Mouse (Mus musculus) kidney, postnatal 0 days (tissue): Measurements from ENCODE around the gene Il33. TPM values are rescaled to one million over a fixed set of nuclear protein-coding genes. Genes with fewer than 3 reads are reported as not detected.

Source experiments
- ATAC-seq: fragments of 200-750 bp; cut with Nextera tagmentation; replicated peaks from 2 replicates; pipeline ENCODE4 v1.8.0; 2017; ENCODE audit warnings: low read depth, moderate number of reproducible peaks, moderate TSS enrichment, moderate library complexity; ENCODE audit not compliant: low FRiP score
- DNase-seq: peaks from one replicate; pipeline ENCODE4 v3.0.0-alpha.2; 2016; ENCODE audit warnings: low spot score
- H3K27ac ChIP-seq: fragments of 300-500 bp; sonication (generic); 2 replicates; pipeline ENCODE4 v1.5.1; 2014; ENCODE audit warnings: mild to moderate bottlenecking
- H3K27me3 ChIP-seq: fragments of 300-500 bp; sonication (generic); 2 replicates; pipeline ENCODE4 v1.6.1; 2014; ENCODE audit warnings: low read length, mixed read lengths; ENCODE audit not compliant: insufficient read depth
- H3K36me3 ChIP-seq: fragments of 300-500 bp; sonication (generic); 2 replicates; pipeline ENCODE4 v1.6.1; 2014; ENCODE audit warnings: low read length, mixed read lengths; ENCODE audit not compliant: insufficient read depth
- H3K4me1 ChIP-seq: fragments of 300-500 bp; sonication (generic); replicated peaks from 2 replicates; pipeline ENCODE4 v1.6.1; 2014; ENCODE audit warnings: antibody characterized with exemption, low read length, mixed read lengths; ENCODE audit not compliant: insufficient read depth
- H3K4me2 ChIP-seq: fragments of 300-500 bp; sonication (generic); 2 replicates; pipeline ENCODE4 v1.6.1; 2014; ENCODE audit warnings: mild to moderate bottlenecking, low read length, moderate library complexity, mixed read lengths
- H3K4me3 ChIP-seq: fragments of 300-500 bp; sonication (generic); replicated peaks from 2 replicates; pipeline ENCODE4 v1.5.1; 2014; ENCODE audit warnings: low read depth, low read length
- H3K9ac ChIP-seq: fragments of 300-500 bp; sonication (generic); 2 replicates; pipeline ENCODE4 v1.6.1; 2014; ENCODE audit warnings: low read depth, low read length
- H3K9me3 ChIP-seq: fragments of 300-500 bp; sonication (generic); replicated peaks from 2 replicates; pipeline ENCODE4 v1.6.1; 2016; ENCODE audit warnings: low read length, inconsistent platforms, mixed read lengths
- CTCF ChIP-seq: IDR thresholded peaks from 2 replicates; pipeline ENCODE4 v1.5.1; 2016; ENCODE audit warnings: antibody characterized with exemption, low read depth, mild to moderate bottlenecking, moderate library complexity
- WGBS: fragments of 180-500 bp; shearing (Covaris S2); extraction: QIAGEN DNeasy Blood & Tissue Kit; methylation state at CpG from one replicate; pipeline ENCODE4 v1.1.7; 2014; 5-methylcytosine and 5-hydroxymethylcytosine counted together
- polyA plus RNA-seq: library from polyadenylated mRNA; unstranded; fragments of >200 nt; fragmentation: Nextera tagmentation; extraction: Ambion mirVana; gene quantifications from 2 replicates; pipeline ENCODE4 v1.2.1, GENCODE M21; 2015

Il33 gene
- polyA plus RNA-seq, 1 experiment from 2014 or later, result 63.7 TPM

DNA sequence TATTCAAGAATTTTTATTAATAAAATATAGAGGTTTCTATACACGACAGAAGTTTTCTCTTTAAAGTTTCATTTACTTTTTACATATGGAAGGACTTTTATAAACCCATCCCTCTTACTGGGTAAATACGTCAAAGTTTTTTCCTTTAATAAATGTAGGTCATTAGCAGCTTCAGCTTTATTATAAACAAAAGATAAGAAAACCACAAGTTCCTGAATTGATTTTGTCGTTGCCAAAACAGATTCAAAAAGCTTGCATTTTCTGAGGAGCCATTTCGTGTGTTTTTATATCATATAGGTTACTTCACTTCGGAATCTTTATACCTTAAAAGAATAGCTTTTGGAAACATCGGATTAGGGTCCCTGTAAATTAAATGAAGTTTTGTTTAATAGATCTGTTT lies 76.6 kb downstream of the Il33 start:
- H3K9me3 ChIP-seq, result no peaks in the 10 kb centered on the region
- no peak overlapping the region for H3K4me2 ChIP-seq
- WGBS, result 87% methylated on average over 6 of the region's 6 CpGs
- H3K36me3 ChIP-seq, result no peaks in the 10 kb centered on the region
- no peak for TF ChIP-seq CTCF
- DNase-seq (no peak), ATAC-seq (no peak)
- H3K9ac ChIP-seq, result no peak overlapping the region
- H3K4me3 ChIP-seq, result no peak overlapping the region
- no peaks in the 10 kb centered on the region for H3K27me3 ChIP-seq
- no peak overlapping the region for H3K27ac ChIP-seq
- H3K4me1 ChIP-seq, result no peaks in the 10 kb centered on the region

DNA sequence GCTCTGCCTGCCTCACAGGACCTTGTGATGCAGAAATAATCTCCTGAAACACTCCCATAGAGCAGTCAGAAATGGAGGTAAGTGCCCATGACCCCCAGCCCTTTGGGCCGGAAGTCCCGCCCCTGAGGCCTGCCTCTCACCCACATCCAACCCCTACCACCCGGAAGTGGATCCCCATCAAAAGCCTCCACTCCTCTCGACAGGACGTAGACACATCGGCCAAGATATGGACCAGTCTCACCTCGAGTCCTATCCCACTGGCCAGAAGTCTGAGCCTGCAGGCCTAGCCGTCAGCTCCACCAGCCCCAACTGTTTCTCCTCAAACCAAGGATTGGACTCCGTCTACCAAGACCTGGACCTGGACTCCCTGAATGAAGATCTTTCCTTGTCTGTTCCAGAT lies 78.7 kb downstream of the Il33 start, which contains the start of gene Trpd52l3:
Trpd52l3 (plus strand) TSS at position 170 of the 400 bp plus-strand sequence.
- H3K27ac ChIP-seq, result no peak within 1 kb of the TSS
- ATAC-seq, result no peak
- no peaks in the 10 kb centered on the region for H3K9me3 ChIP-seq
- DNase-seq, result no peak
- H3K4me2 ChIP-seq, result no peak within 1 kb of the TSS
- H3K27me3 ChIP-seq, result no peaks in the 10 kb centered on the region
- H3K4me3 ChIP-seq, result no peak within 1 kb of the TSS
- 92% methylated on average over 9 of the region's 9 CpGs for WGBS
- no peak within 1 kb of the TSS for H3K9ac ChIP-seq
- no peaks in the 10 kb centered on the region for H3K4me1 ChIP-seq
- no peak for TF ChIP-seq CTCF
- no peaks in the 10 kb centered on the region for H3K36me3 ChIP-seq

DNA sequence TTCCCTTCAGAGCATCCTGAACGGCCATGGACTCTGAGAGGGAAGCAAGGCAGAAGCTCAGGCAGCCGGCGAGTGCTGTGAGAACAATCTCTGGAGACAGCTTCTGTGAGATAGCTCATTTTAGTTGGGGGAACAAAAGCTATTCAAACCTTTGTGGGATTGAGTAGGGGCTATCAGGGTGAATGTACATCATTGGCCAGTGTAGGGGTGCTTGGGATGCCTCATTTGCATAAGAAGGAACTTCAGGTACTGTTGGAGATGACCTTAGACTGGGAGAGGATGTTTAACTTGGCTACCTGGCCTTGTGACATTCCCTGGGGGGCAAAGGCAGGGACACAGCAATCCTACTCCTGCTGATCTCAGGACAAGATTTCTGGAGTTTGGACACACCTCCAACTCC lies 81.5 kb downstream of the Il33 start:
- no peak overlapping the region for H3K4me2 ChIP-seq
- 84% methylated on average over 3 of the region's 3 CpGs for WGBS
- H3K27ac ChIP-seq, result no peak overlapping the region
- TF ChIP-seq CTCF, result no peak
- H3K27me3 ChIP-seq, result no peaks in the 10 kb centered on the region
- H3K9me3 ChIP-seq, result no peaks in the 10 kb centered on the region
- ATAC-seq, result no peak
- no peaks in the 10 kb centered on the region for H3K36me3 ChIP-seq
- H3K4me1 ChIP-seq, result peaks cover 5% of the 10 kb centered on the region; the same call in 1 of the 2 replicates
- no peak overlapping the region for H3K9ac ChIP-seq
- no peak for DNase-seq
- no peak overlapping the region for H3K4me3 ChIP-seq

Other genes starting within 250 kb of the Il33 start
- gene Mlana, start 227.3 kb upstream of the Il33 start, polyA plus RNA-seq, result not detected in 2 replicates
- gene 9930021J03Rik, start 119.1 kb upstream of the Il33 start, polyA plus RNA-seq, result 5.0 and 5.9 TPM in 2 replicates
- 12.8 and 14.2 TPM in 2 replicates for gene Ranbp6, start 112.1 kb upstream of the Il33 start, polyA plus RNA-seq
- gene Trpd52l3, start 78.7 kb downstream of the Il33 start, polyA plus RNA-seq, result not detected in 2 replicates
- gene Uhrf2, start 105.4 kb downstream of the Il33 start, polyA plus RNA-seq, result 47.6 TPM in 2 replicates